Mouse (Mus musculus): ENCODE results near the gene Tcp11l2. TPM values are rescaled to one million over a fixed set of nuclear protein-coding genes. Genes with fewer than 3 reads are reported as not detected.

The Tcp11l2 gene
- 35.7 and 37.2 TPM in 2 replicates for polyA plus RNA-seq (2011; ENCODE audit: insufficient read depth, insufficient read length, low replicate concordance, missing spikeins)

GRCm38 (mm10) chr10:84576395-84577070 lies at the start of gene Tcp11l2:
Gene Tcp11l2 (plus strand): TSS chr10:84576626.
- TF ChIP-seq POLR2A (IDR thresholded peaks at IDR 0.05; ENCODE audit: borderline replicate concordance, control insufficient read depth, low read depth, low read length) = peak; percentile 55; the same call in 1 of the 2 replicates
- TF ChIP-seq CTCF (IDR thresholded peaks at IDR 0.05; ENCODE audit: control insufficient read depth, insufficient read depth, low read length) = no peak
- H3K27ac ChIP-seq (ENCODE audit: control insufficient read depth, insufficient read depth, low read depth, low read length, poor library complexity) = peak within 1 kb of the TSS; percentile 87
- peaks cover 4% of the 10 kb centered on the region for H3K4me1 ChIP-seq (ENCODE audit: control insufficient read depth, insufficient read depth, low read length)
- H3K4me3 ChIP-seq (replicated peaks; ENCODE audit: control insufficient read depth, low read depth, low read length) = peak within 1 kb of the TSS; percentile 84
- under 1% methylated on average over 46 of the region's 46 CpGs for WGBS

GRCm38 (mm10) chr10:84527070-84527469 lies 49.4 kb upstream of the Tcp11l2 start:
- WGBS = 29% methylated on average over 5 of the region's 5 CpGs
- no peak overlapping the region for H3K4me3 ChIP-seq (replicated peaks; ENCODE audit: control insufficient read depth, low read depth, low read length)
- no peak for TF ChIP-seq POLR2A (IDR thresholded peaks at IDR 0.05; ENCODE audit: borderline replicate concordance, control insufficient read depth, low read depth, low read length)
- no peak for TF ChIP-seq CTCF (IDR thresholded peaks at IDR 0.05; ENCODE audit: control insufficient read depth, insufficient read depth, low read length)
- H3K4me1 ChIP-seq (ENCODE audit: control insufficient read depth, insufficient read depth, low read length) = peaks cover 5% of the 10 kb centered on the region
- peak overlapping the region; percentile 65 for H3K27ac ChIP-seq (ENCODE audit: control insufficient read depth, insufficient read depth, low read depth, low read length, poor library complexity)

- TF ChIP-seq POLR2A (IDR thresholded peaks at IDR 0.05; ENCODE audit: borderline replicate concordance, control insufficient read depth, low read depth, low read length) (no peak), CTCF (IDR thresholded peaks at IDR 0.05; ENCODE audit: control insufficient read depth, insufficient read depth, low read length) (no peak)
- 71% methylated on average over 12 of the region's 12 CpGs for WGBS
- Histone ChIP-seq H3K27ac (ENCODE audit: control insufficient read depth, insufficient read depth, low read depth, low read length, poor library complexity) (peak overlapping the region; percentile 65), H3K4me3 (replicated peaks; ENCODE audit: control insufficient read depth, low read depth, low read length) (no peak overlapping the region), H3K4me1 (ENCODE audit: control insufficient read depth, insufficient read depth, low read length) (peaks cover 5% of the 10 kb centered on the region)
These were observed 48.8 kb upstream of the Tcp11l2 start for GRCm38 (mm10) chr10:84527631-84528030.

GRCm38 (mm10) chr10:84530388-84530787 lies 46.0 kb upstream of the Tcp11l2 start:
- TF ChIP-seq CTCF (IDR thresholded peaks at IDR 0.05; ENCODE audit: control insufficient read depth, insufficient read depth, low read length) (no peak), POLR2A (IDR thresholded peaks at IDR 0.05; ENCODE audit: borderline replicate concordance, control insufficient read depth, low read depth, low read length) (no peak)
- 58% methylated on average over 8 of the region's 8 CpGs for WGBS

GRCm38 (mm10) chr10:84531576-84531975 lies 44.9 kb upstream of the Tcp11l2 start:
- TF ChIP-seq CTCF (IDR thresholded peaks at IDR 0.05; ENCODE audit: control insufficient read depth, insufficient read depth, low read length) (no peak), POLR2A (IDR thresholded peaks at IDR 0.05; ENCODE audit: borderline replicate concordance, control insufficient read depth, low read depth, low read length) (no peak)
- H3K4me3 ChIP-seq (replicated peaks; ENCODE audit: control insufficient read depth, low read depth, low read length) = peak overlapping the region; percentile 68
- 71% methylated on average over 4 of the region's 4 CpGs for WGBS

More at GRCm38 (mm10) chr10:84530388-84530787, 46.0 kb upstream of the Tcp11l2 start:
- Histone ChIP-seq H3K27ac (ENCODE audit: control insufficient read depth, insufficient read depth, low read depth, low read length, poor library complexity) (peak overlapping the region; percentile 15; the same call in 1 of the 2 replicates), H3K4me3 (replicated peaks; ENCODE audit: control insufficient read depth, low read depth, low read length) (peak overlapping the region; percentile 60), H3K4me1 (ENCODE audit: control insufficient read depth, insufficient read depth, low read length) (peaks cover 5% of the 10 kb centered on the region)

GRCm38 (mm10) chr10:84532191-84532889 lies 44.1 kb upstream of the Tcp11l2 start:
- 58% methylated on average over 16 of the region's 16 CpGs for WGBS
- no peak for TF ChIP-seq POLR2A (IDR thresholded peaks at IDR 0.05; ENCODE audit: borderline replicate concordance, control insufficient read depth, low read depth, low read length)
- TF ChIP-seq CTCF (IDR thresholded peaks at IDR 0.05; ENCODE audit: control insufficient read depth, insufficient read depth, low read length) = no peak
- Histone ChIP-seq H3K4me3 (replicated peaks; ENCODE audit: control insufficient read depth, low read depth, low read length) (peak overlapping the region; percentile 86), H3K4me1 (ENCODE audit: control insufficient read depth, insufficient read depth, low read length) (peaks cover 10% of the 10 kb centered on the region), H3K27ac (ENCODE audit: control insufficient read depth, insufficient read depth, low read depth, low read length, poor library complexity) (peak overlapping the region; percentile 54)

More at GRCm38 (mm10) chr10:84531576-84531975, 44.9 kb upstream of the Tcp11l2 start:
- H3K27ac ChIP-seq (ENCODE audit: control insufficient read depth, insufficient read depth, low read depth, low read length, poor library complexity) = no peak overlapping the region; the same call in 1 of the 2 replicates
- peaks cover 9% of the 10 kb centered on the region for H3K4me1 ChIP-seq (ENCODE audit: control insufficient read depth, insufficient read depth, low read length)

- 5% methylated on average over 71 of the region's 72 CpGs for WGBS
- H3K27ac ChIP-seq (ENCODE audit: control insufficient read depth, insufficient read depth, low read depth, low read length, poor library complexity) = peak overlapping the region; percentile 94
- no peak for TF ChIP-seq CTCF (IDR thresholded peaks at IDR 0.05; ENCODE audit: control insufficient read depth, insufficient read depth, low read length)
These were observed 43.2 kb upstream of the Tcp11l2 start for GRCm38 (mm10) chr10:84532911-84533882.

More at GRCm38 (mm10) chr10:84532911-84533882, 43.2 kb upstream of the Tcp11l2 start:
- Histone ChIP-seq H3K4me3 (replicated peaks; ENCODE audit: control insufficient read depth, low read depth, low read length) (peak overlapping the region; percentile 86), H3K4me1 (ENCODE audit: control insufficient read depth, insufficient read depth, low read length) (peaks cover 10% of the 10 kb centered on the region)

All from bone marrow, adult 2 months (tissue).